Mouse (Mus musculus): ENCODE measurements around the gene Gm15155.

- TF ChIP-seq CTCF (IDR thresholded peaks at IDR 0.05) (no peak), EP300 (IDR thresholded peaks at IDR 0.05) (no peak)
Measured at GRCm38 (mm10) chrX:155622527-155622926, 2.0 kb upstream of the Gm15155 start.

All from lung, postnatal 0 days (tissue).